Comparison of ENCODE assay signal across 13 mouse cellular contexts in the genomic region with DNA sequence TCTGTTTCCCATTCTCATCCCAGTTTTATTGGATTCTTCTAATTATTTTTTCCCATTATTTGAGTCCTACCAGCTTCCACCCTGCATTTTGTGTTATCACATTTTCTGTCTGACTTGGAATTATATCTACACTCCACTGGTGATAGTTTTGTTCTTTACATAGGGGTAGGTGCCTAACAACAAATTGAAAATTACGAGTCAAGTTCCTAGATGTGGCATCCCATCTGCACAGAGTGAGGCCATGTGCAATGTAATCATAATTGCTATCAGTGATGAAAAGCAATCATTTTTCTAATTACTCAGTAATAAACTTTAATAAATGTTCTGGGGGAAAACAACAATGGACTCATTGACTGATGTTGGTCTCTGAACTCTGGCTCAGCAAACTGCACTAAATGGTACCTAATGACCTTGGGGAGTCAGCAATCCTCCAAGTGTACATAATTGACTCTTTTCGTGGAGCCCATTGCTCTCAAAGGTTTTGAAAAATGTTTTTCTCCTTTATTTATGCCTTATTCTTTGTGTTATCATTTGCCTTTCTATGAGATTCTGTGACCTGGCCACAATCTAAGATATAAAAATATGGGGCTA.
"Had no signal": no experiment of that assay in that cellular context is flagged by ENCODE, and none has a peak within 500 bp of the region (broad histone marks: within the 10 kb centered on the region; RNA-seq: fewer than 3 reads in every experiment).

No protein-coding gene starts in this region.

- H3K4me3 ChIP-seq: midbrain, embryonic 10.5 days; midbrain, embryonic 13.5 days; midbrain, embryonic 15.5 days; stomach, embryonic 15.5 days had no signal

- H3K4me2 ChIP-seq: lung, embryonic 14.5 days; midbrain, embryonic 13.5 days; midbrain, embryonic 15.5 days; stomach, embryonic 15.5 days had no signal

- ATAC-seq: midbrain, embryonic 13.5 days; midbrain, embryonic 15.5 days had no signal

- H3K27me3 ChIP-seq: midbrain, embryonic 13.5 days; midbrain, embryonic 15.5 days; stomach, embryonic 15.5 days had no signal

- H3K27ac ChIP-seq: midbrain, embryonic 10.5 days; midbrain, embryonic 13.5 days; midbrain, embryonic 15.5 days; stomach, embryonic 15.5 days; stomach, postnatal 0 days had no signal

- H3K36me3 ChIP-seq: midbrain, embryonic 10.5 days; midbrain, embryonic 13.5 days; midbrain, embryonic 15.5 days; stomach, embryonic 15.5 days had no signal

- H3K9ac ChIP-seq: lung, embryonic 14.5 days; midbrain, embryonic 13.5 days; midbrain, embryonic 15.5 days; stomach, embryonic 15.5 days had no signal

- H3K4me1 ChIP-seq: midbrain, embryonic 10.5 days; midbrain, embryonic 13.5 days; midbrain, embryonic 15.5 days; stomach, embryonic 15.5 days had no signal

- DNase-seq: lung, adult 18-20 months; lung, embryonic 14.5 days; lung, postnatal 10 days; lung, postnatal 4 days; right cerebral cortex, postnatal 14 days; thymus, adult 2 months; thymus, postnatal 25 days; thymus, postnatal 4 days had no signal

- H3K9me3 ChIP-seq: midbrain, embryonic 10.5 days; midbrain, embryonic 13.5 days; midbrain, embryonic 15.5 days; stomach, embryonic 15.5 days had no signal
